Mouse (Mus musculus) kidney, adult 18-20 months (tissue): ENCODE results near the gene 2010003K11Rik.

ENCODE experiments used
- DNase-seq: peaks from one replicate; pipeline ENCODE4 v3.0.0; 2021

Gene 2010003K11Rik

GRCm38 (mm10) chr19:4496535-4497262 is 1.7 kb downstream of the 2010003K11Rik start:
- DNase-seq, result peak; percentile 56

- no peak for DNase-seq
These were observed 2.6 kb downstream of the 2010003K11Rik start for GRCm38 (mm10) chr19:4495814-4496213.

- no peak for DNase-seq
These were observed 3.7 kb downstream of the 2010003K11Rik start for GRCm38 (mm10) chr19:4494707-4495106.

GRCm38 (mm10) chr19:4492526-4493296 is 5.7 kb downstream of the 2010003K11Rik start:
- DNase-seq, result peak; percentile 77

GRCm38 (mm10) chr19:4491080-4491695 is 7.2 kb downstream of the 2010003K11Rik start:
- no peak for DNase-seq

GRCm38 (mm10) chr19:4487877-4488276 is 10.5 kb downstream of the 2010003K11Rik start:
- no peak for DNase-seq

- no peak for DNase-seq
These were observed 13.4 kb downstream of the 2010003K11Rik start for GRCm38 (mm10) chr19:4485006-4485405.

DNA sequence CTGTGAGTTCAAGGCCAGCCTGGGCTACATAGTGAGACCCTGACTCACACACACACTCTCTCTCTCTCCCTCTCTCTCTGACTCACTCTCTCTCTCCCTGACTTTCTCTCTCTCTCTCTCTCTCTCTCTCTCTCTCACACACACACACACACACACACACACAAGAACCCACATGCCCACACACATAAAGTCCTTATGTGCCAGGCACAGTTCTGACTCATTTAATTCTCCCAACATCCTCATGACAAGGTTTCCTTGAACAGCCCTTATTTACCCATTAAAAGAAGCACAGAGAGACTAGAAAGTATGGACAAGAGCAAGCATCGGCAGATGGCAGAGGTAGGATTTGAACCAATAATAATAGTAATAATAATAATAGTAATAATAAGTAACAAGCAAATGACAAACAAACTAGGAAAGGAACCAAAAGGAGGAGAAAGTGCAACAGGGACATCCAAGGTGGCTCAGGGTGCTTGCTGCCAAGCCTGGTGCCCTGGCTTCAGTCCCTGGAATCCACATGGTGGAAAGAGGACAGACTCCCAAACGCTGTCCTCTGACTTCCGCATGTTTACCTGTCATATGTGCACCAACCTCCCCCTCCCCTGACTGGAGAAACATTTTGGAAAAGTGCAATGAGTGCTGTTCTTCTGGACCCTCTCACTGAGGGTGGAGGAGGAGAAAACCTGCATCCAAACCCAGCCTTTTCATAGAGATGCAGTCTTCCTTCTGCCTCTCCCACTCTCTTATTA is 16.1 kb downstream of the 2010003K11Rik start:
- DNase-seq, result no peak

DNA sequence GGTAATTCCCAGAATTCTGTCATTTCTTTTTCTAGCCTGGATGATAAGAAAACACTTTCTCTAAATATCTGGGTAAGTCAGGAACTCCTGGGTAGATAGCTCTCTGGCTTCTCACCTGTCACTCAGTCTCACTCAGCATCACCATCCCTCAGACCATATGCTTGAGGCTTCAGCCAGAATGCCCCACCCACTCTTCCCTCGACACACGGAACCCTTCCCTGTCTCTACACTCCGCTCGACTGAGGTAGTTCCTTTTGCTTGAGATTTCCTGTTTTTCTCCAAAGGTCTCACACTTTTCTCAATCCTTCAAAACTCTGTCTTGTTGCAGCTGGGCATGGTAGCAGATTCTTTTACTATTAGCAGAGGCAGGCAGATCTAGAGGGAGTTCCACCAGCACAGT is 17.1 kb downstream of the 2010003K11Rik start:
- DNase-seq, result no peak

DNA sequence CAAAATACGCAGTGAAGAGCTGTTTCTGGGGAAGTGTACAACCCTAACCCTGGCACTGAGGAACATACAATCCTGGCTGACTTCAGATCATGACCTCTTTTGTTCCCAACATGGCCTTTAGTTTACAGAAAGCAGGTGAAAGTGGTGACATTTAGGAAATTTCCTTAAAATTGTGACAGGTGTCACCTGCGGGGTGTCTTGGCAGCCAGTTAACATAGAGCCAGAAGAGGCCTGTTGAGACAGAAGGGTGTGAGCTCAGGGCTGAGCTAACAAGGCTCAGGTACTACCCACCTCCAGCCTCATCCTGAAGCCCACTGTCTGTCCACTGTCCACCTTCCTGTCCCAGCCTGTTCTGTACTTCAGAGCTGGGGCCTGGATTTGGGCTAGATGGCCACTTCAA is 18.3 kb downstream of the 2010003K11Rik start:
- no peak for DNase-seq

DNA sequence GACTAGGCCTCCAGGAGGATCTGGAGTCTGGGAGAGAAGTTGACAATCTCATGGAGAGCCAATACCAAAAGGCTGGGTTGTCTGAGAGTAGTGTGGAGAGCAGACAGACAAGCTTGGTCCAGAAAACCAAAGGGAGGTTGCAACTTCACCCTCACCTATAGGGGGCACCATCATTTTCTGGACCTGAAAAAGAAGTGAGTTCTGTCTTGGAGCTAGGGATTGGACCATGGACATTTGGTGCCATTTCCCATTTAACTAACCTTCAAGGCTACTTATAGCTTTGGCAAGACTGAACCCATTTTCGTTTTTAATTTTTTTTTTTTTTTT is 20.2 kb downstream of the 2010003K11Rik start:
- no peak for DNase-seq

- DNase-seq, result no peak
These were observed 20.8 kb downstream of the 2010003K11Rik start, which contains the start of gene Syt12 for GRCm38 (mm10) chr19:4477345-4478189. Gene Syt12, minus strand, starts transcription at chr19:4477447.

DNA sequence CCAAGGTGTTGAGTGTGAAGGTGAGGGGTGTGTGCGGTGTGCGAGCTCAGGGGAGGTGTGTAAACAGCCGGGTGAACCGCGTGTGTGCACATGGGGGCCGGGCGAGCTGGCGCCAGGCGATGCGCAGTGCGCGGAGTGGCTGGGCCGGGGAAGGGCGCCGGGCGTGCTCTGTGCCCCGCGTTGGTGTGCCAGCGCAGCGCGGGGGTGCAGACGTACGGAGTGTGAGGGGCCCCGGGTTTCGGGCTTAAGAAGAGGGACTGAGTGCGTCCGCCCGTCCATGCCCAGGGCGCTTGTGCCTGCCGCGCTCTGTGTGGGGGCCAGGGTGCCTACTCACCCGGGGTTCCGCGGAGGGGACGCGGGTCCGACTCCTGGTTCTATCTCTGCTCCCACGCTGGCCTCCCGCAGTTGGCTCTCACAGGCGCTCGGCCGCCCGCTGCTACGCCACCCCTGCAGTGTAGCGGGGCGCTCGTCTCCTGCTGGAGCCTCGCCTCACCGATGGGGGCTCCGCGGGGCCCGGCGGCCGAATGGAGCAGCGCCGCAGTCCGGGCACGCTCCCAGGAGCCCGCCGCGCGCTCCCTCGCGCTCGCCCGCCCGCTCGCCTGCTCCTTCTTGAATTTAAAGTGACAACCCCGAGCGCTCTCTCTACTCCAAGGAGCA is 21.7 kb downstream of the 2010003K11Rik start:
- peak; percentile 53 for DNase-seq

DNA sequence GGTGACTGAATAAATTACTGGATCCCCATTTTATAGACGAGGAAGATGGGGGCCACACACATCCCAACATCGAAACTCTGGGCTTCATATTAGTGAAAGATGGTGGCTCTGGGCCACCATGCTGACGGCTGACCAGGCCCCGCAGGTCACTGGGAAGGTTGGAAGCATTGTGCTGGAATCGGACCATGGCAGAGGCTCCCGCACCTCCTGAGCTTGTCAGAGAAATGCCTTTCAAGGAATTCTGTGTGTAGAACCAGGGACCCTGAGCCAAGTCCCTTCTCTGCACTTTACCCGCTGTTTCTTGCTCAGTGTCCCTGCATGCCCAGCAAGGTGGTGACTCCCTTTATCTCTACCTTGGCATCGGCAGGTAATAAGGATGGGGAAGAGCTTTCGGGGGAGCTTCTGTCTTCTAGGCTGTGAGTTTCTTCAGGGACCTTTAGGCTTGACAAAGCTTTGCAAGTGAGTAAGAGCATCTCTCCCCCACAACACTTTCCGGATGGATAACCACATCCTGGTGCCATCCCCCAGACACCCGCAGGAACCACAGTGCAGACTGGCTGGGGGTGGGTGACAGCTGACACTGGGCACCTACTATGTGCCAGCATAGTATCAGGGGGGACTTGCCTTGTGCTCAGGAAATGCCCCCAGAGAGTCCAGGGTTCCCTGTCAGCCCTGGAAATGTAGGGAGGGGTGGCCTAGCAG is 23.0 kb downstream of the 2010003K11Rik start:
- DNase-seq, result no peak

DNA sequence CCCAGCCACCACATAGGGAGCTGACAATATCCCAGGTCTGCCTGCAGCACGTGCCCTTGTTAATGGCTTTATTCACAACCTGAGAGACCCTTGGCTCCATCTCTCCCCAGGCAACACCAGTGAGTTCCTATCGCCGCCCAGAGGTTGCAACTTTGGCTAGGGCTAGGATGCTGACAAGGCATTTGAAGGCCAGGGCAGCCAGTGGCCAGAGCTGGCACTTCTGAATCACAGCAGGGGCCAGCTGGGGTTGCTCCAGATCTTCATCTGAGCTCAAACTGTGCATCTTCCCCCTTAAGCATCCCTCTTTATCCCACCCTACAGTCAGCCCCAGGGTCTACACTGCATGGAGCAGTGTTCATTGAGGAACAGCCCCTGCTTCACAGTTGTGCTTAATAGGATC is 23.6 kb downstream of the 2010003K11Rik start:
- DNase-seq, result no peak

DNA sequence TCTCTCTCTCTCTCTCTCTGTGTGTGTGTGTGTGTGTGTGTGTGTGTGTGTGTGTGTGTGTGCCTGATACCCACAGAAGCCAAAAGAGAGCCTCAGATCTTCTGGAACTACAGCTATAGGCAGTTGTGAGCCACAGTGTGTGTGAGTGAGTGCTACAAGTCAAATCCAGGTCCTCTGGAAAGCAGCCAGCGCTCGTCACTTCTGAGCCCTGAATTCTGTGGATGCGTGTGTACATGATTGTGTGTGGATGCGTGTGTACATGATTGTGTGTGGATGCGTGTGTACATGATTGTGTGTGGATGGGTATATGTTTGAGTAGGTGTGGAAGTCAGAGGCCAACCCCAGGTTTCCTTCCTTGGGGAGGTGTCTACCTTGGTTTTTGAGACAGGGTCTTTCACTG is 24.8 kb downstream of the 2010003K11Rik start:
- DNase-seq, result no peak

- peak; percentile 50 for DNase-seq
These were observed 30.0 kb downstream of the 2010003K11Rik start for GRCm38 (mm10) chr19:4468363-4468762.

GRCm38 (mm10) chr19:4464666-4465065 is 33.7 kb downstream of the 2010003K11Rik start:
- peak; percentile 20 for DNase-seq

DNA sequence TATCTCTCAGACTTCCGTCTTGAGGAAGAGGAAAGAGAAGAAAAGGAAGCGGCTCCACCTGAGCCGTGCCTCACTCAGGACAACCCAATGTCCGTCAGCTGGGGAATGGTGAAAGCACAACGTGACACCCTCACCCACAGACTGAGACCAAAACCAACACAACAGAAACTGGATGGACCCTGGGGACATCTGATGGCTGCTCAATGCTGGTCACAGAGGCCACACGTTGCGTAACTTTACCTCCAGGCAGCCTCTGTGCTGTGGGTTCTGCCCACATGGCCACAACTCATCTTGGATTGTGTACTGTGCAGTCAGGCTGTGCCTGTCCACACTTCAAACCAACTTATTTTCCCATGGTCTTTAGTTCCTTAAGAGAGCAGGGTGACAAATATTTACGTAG is 36.4 kb downstream of the 2010003K11Rik start:
- DNase-seq, result no peak

GRCm38 (mm10) chr19:4456227-4456626 is 42.2 kb downstream of the 2010003K11Rik start:
- peak; percentile 75 for DNase-seq
